Mouse (Mus musculus): Measurements from ENCODE around the gene Sipa1. TPM values are rescaled to one million over a fixed set of nuclear protein-coding genes. Genes with fewer than 3 reads are reported as not detected.

Gene Sipa1
- polyA plus RNA-seq, 1 experiment, result 13.7 TPM

DNA sequence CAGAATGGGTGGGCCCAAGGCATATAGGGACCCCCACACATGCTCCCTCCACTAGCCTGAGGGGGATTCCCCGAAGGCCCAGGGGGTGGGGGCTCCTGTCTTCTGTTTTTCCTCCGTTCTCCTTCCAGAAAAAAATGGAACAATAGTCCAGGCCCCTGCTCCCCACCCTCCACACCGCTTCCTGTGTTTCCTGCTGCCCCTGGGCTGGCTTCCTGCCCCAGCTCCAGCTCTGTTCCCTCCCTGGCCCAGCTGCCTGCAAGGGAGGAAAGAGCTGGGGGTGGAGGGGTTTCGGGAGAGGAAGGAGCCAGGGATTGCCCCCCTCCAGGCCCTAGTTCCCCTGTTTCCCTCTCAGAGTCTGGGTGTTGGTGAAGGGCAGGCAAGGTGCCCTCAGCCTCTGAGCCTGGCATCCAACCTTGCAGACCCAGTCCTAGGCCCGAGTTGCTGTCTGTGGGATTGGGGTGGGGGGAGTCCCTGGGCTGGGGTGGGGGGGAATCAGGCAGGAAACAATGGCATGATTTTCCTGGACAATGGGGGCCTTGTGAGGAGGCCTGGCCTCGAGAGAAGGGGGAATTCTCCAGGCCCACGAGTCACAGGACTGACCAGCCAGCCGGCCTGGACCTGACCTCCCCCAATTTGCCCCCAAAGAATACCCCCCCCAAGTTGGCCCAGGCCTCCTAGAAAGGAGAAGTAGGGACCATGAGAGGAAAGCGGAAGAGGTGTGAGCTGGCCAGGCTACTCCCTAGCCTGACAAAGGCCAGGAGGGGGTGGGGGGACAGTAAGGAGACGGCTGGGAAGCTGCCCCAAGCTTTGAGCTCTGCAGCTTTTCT, 28.8 kb upstream of the Sipa1 start:
- Histone ChIP-seq H3K27ac (ENCODE audit: insufficient read depth, low read length) (no peak overlapping the region), H3K9me3 (replicated peaks; ENCODE audit: control insufficient read depth, insufficient read depth, low read length, poor library complexity, severe bottlenecking) (no peaks in the 10 kb centered on the region), H3K9ac (ENCODE audit: low read depth, poor library complexity, severe bottlenecking) (no peak overlapping the region), H3K27me3 (ENCODE audit: control insufficient read depth, insufficient read depth, low read length, poor library complexity, severe bottlenecking) (no peaks in the 10 kb centered on the region), H3K4me3 (ENCODE audit: low read depth, low read length) (no peak overlapping the region), H3K4me1 (ENCODE audit: control insufficient read depth, insufficient read depth, low read length) (peaks cover 2% of the 10 kb centered on the region), H3K36me3 (ENCODE audit: control insufficient read depth, insufficient read depth, low read length, poor library complexity, severe bottlenecking) (no peaks in the 10 kb centered on the region)
- no peak for TF ChIP-seq EP300 (IDR thresholded peaks at IDR 0.05; ENCODE audit: insufficient read depth, low read depth, low read length)
- TF ChIP-seq CTCF (IDR thresholded peaks at IDR 0.05; ENCODE audit: low read depth, low read length), result no peak
- TF ChIP-seq POLR2A (IDR thresholded peaks at IDR 0.05; ENCODE audit: insufficient read depth, low read length), result no peak

GRCm38 (mm10) chr19:5691601-5692000, 28.1 kb upstream of the Sipa1 start:
- Histone ChIP-seq H3K9me3 (replicated peaks; ENCODE audit: control insufficient read depth, insufficient read depth, low read length, poor library complexity, severe bottlenecking) (no peaks in the 10 kb centered on the region), H3K4me3 (ENCODE audit: low read depth, low read length) (no peak overlapping the region), H3K4me1 (ENCODE audit: control insufficient read depth, insufficient read depth, low read length) (peaks cover 2% of the 10 kb centered on the region), H3K9ac (ENCODE audit: low read depth, poor library complexity, severe bottlenecking) (no peak overlapping the region), H3K27me3 (ENCODE audit: control insufficient read depth, insufficient read depth, low read length, poor library complexity, severe bottlenecking) (no peaks in the 10 kb centered on the region), H3K36me3 (ENCODE audit: control insufficient read depth, insufficient read depth, low read length, poor library complexity, severe bottlenecking) (no peaks in the 10 kb centered on the region), H3K27ac (ENCODE audit: insufficient read depth, low read length) (no peak overlapping the region)
- TF ChIP-seq EP300 (IDR thresholded peaks at IDR 0.05; ENCODE audit: insufficient read depth, low read depth, low read length), result no peak
- no peak for TF ChIP-seq POLR2A (IDR thresholded peaks at IDR 0.05; ENCODE audit: insufficient read depth, low read length)
- no peak for TF ChIP-seq CTCF (IDR thresholded peaks at IDR 0.05; ENCODE audit: low read depth, low read length)

DNA sequence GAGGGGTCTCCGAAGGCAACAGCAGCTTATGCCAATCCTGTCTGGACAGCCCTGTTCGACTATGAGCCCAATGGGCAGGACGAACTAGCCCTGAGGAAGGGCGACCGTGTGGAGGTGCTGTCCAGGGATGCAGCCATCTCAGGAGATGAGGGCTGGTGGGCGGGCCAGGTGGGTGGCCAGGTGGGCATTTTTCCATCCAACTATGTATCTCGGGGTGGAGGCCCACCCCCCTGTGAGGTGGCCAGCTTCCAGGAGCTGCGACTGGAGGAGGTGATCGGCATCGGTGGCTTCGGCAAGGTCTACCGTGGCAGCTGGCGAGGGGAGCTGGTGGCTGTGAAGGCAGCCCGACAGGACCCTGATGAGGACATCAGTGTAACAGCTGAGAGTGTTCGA, 26.8 kb upstream of the Sipa1 start:
- Histone ChIP-seq H3K36me3 (ENCODE audit: control insufficient read depth, insufficient read depth, low read length, poor library complexity, severe bottlenecking) (peaks cover 2% of the 10 kb centered on the region; the same call in 1 of the 2 replicates), H3K27me3 (ENCODE audit: control insufficient read depth, insufficient read depth, low read length, poor library complexity, severe bottlenecking) (no peaks in the 10 kb centered on the region), H3K9ac (ENCODE audit: low read depth, poor library complexity, severe bottlenecking) (peak overlapping the region; percentile 56), H3K4me1 (ENCODE audit: control insufficient read depth, insufficient read depth, low read length) (peaks cover 2% of the 10 kb centered on the region), H3K4me3 (ENCODE audit: low read depth, low read length) (peak overlapping the region; percentile 81), H3K27ac (ENCODE audit: insufficient read depth, low read length) (no peak overlapping the region), H3K9me3 (replicated peaks; ENCODE audit: control insufficient read depth, insufficient read depth, low read length, poor library complexity, severe bottlenecking) (no peaks in the 10 kb centered on the region)
- TF ChIP-seq POLR2A (IDR thresholded peaks at IDR 0.05; ENCODE audit: insufficient read depth, low read length), result no peak
- TF ChIP-seq CTCF (IDR thresholded peaks at IDR 0.05; ENCODE audit: low read depth, low read length), result no peak
- TF ChIP-seq EP300 (IDR thresholded peaks at IDR 0.05; ENCODE audit: insufficient read depth, low read depth, low read length), result no peak

DNA sequence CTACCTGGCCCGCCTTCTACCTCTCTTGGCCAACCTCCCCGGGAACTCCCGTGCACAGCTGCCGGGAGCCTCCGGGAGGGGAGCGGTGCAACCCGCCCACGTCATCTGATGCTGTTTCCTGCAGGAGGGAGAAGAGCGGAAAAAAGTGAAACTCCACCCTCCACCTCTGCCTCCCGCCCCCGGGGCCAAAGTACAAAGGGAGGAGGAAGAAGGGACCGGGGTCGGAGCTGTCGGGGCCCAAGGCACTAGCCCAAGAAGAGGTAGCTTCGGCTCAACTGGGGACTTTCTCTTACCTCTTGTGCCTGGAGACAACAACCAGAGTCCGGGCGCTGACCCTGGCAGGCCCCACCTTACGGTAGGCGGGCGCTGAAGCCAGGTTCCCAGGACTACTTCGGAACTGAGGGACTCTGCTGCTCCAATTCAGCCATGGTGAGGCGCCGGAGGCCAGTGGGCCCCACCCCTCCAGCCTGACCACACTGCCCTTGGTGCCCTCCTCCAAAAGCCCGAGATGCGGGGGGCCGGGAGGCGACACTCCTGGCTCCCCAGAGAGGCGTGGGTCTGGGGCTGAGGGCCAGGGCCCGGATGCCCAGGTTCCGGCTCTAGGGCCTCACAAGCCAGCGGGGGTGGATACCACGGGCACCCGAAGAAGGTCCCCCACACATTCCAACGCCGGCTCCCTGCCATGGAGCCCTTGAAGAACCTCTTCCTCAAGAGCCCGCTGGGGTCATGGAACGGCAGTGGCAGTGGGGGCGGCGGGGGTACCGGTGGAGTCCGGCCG, 26.2 kb upstream of the Sipa1 start:
- peak overlapping the region; percentile 56 for H3K9ac ChIP-seq (ENCODE audit: low read depth, poor library complexity, severe bottlenecking)
- TF ChIP-seq POLR2A (IDR thresholded peaks at IDR 0.05; ENCODE audit: insufficient read depth, low read length) (no peak), CTCF (IDR thresholded peaks at IDR 0.05; ENCODE audit: low read depth, low read length) (no peak), EP300 (IDR thresholded peaks at IDR 0.05; ENCODE audit: insufficient read depth, low read depth, low read length) (no peak)
- H3K4me3 ChIP-seq (ENCODE audit: low read depth, low read length), result peak overlapping the region; percentile 81
- peaks cover 5% of the 10 kb centered on the region; the same call in 1 of the 2 replicates for H3K36me3 ChIP-seq (ENCODE audit: control insufficient read depth, insufficient read depth, low read length, poor library complexity, severe bottlenecking)
- H3K27me3 ChIP-seq (ENCODE audit: control insufficient read depth, insufficient read depth, low read length, poor library complexity, severe bottlenecking), result no peaks in the 10 kb centered on the region
- H3K4me1 ChIP-seq (ENCODE audit: control insufficient read depth, insufficient read depth, low read length), result no peaks in the 10 kb centered on the region
- H3K27ac ChIP-seq (ENCODE audit: insufficient read depth, low read length), result peak overlapping the region; percentile 80
- no peaks in the 10 kb centered on the region for H3K9me3 ChIP-seq (replicated peaks; ENCODE audit: control insufficient read depth, insufficient read depth, low read length, poor library complexity, severe bottlenecking)

GRCm38 (mm10) chr19:5689088-5689428, 25.6 kb upstream of the Sipa1 start:
- H3K27me3 ChIP-seq (ENCODE audit: control insufficient read depth, insufficient read depth, low read length, poor library complexity, severe bottlenecking), result no peaks in the 10 kb centered on the region
- H3K9ac ChIP-seq (ENCODE audit: low read depth, poor library complexity, severe bottlenecking), result peak overlapping the region; percentile 56
- peaks cover 5% of the 10 kb centered on the region; the same call in 1 of the 2 replicates for H3K36me3 ChIP-seq (ENCODE audit: control insufficient read depth, insufficient read depth, low read length, poor library complexity, severe bottlenecking)
- peak overlapping the region; percentile 80 for H3K27ac ChIP-seq (ENCODE audit: insufficient read depth, low read length)
- TF ChIP-seq EP300 (IDR thresholded peaks at IDR 0.05; ENCODE audit: insufficient read depth, low read depth, low read length) (no peak), POLR2A (IDR thresholded peaks at IDR 0.05; ENCODE audit: insufficient read depth, low read length) (no peak), CTCF (IDR thresholded peaks at IDR 0.05; ENCODE audit: low read depth, low read length) (no peak)
- H3K4me1 ChIP-seq (ENCODE audit: control insufficient read depth, insufficient read depth, low read length), result no peaks in the 10 kb centered on the region
- no peaks in the 10 kb centered on the region for H3K9me3 ChIP-seq (replicated peaks; ENCODE audit: control insufficient read depth, insufficient read depth, low read length, poor library complexity, severe bottlenecking)
- H3K4me3 ChIP-seq (ENCODE audit: low read depth, low read length), result peak overlapping the region; percentile 81
